Comparison of ENCODE assay signal across 9 mouse cellular contexts in genomic region chr7:101541132-101541531, GRCm38 (mm10). TPM values are rescaled to one million over a fixed set of nuclear protein-coding genes. Genes with fewer than 3 reads are reported as not detected.
DNase-seq lines count a peak whose midpoint lies in the region; ATAC-seq and TF ChIP-seq lines count a peak whose summit lies in the region.
"Had no signal": no experiment of that assay in that cellular context is flagged by ENCODE, and none has a peak within 500 bp of the region (broad histone marks: within the 10 kb centered on the region; RNA-seq: fewer than 3 reads in every experiment).

No protein-coding gene starts in this region.

- no peaks in the 10 kb centered on the region for H3K9me3 ChIP-seq in stomach, postnatal 0 days (ENCODE audit: control insufficient read depth, low read length)
- H3K9me3 ChIP-seq: embryonic facial prominence, embryonic 12.5 days had no signal

- H3K36me3 ChIP-seq in stomach, postnatal 0 days (ENCODE audit: control insufficient read depth, insufficient read depth, low read length): no peaks in the 10 kb centered on the region
- H3K36me3 ChIP-seq: embryonic facial prominence, embryonic 12.5 days had no signal

- H3K27ac ChIP-seq in gastrocnemius, adult 2 months: no peak overlapping the region
- H3K27ac ChIP-seq in stomach, postnatal 0 days (replicated peaks): no peak overlapping the region
- H3K27ac ChIP-seq: embryonic facial prominence, embryonic 12.5 days had no signal

- DNase-seq in urinary bladder, postnatal 14 days (ENCODE audit: low spot score): peak; percentile 77
- DNase-seq in urinary bladder, postnatal 10 days (ENCODE audit: low spot score): no peak
- DNase-seq in cerebellum, postnatal 25 days: peak; percentile 79 to 88
- DNase-seq in gastrocnemius, adult 2 months: peak; percentile 70
- peak; percentile 77 for DNase-seq in kidney, adult 18-20 months
- peak; percentile 75 for DNase-seq in left cerebral cortex, postnatal 4 days
- peak; percentile 73 for DNase-seq in neural tube, embryonic 10.5 days (ENCODE audit: extremely low spot score, low spot score)
- DNase-seq in stomach, postnatal 0 days (ENCODE audit: low spot score): peak; percentile 75

- no peak overlapping the region for H3K9ac ChIP-seq in stomach, postnatal 0 days (ENCODE audit: low read length)
- H3K9ac ChIP-seq: embryonic facial prominence, embryonic 12.5 days had no signal

- peak overlapping the region; percentile 43 for H3K4me3 ChIP-seq in gastrocnemius, adult 2 months
- no peak overlapping the region for H3K4me3 ChIP-seq in stomach, postnatal 0 days (ENCODE audit: low read depth, low read length)
- H3K4me3 ChIP-seq: embryonic facial prominence, embryonic 12.5 days had no signal

- no peak for TF ChIP-seq EP300 in stomach, postnatal 0 days (optimal IDR thresholded peaks at IDR 0.05)

- intact Hi-C loops in gastrocnemius, adult 2 months (cut with DNase I): loop anchor here (5.0 kb wide), 1 partner anchor 114 kb away; no protein-coding TSS in a partner anchor
- intact Hi-C loops in left cerebral cortex, postnatal 4 days (cut with DNase I): loop anchor here (2.0 kb wide), 2 partner anchors 78 to 90 kb away; no protein-coding TSS in a partner anchor

- H3K27me3 ChIP-seq in stomach, postnatal 0 days (ENCODE audit: control insufficient read depth, insufficient read depth, low read length): no peaks in the 10 kb centered on the region
- H3K27me3 ChIP-seq: embryonic facial prominence, embryonic 12.5 days had no signal

- 0 out of 2 replicates have a peak, but pooled peaks have one; percentile 68 for ATAC-seq in stomach, postnatal 0 days (ENCODE audit: low FRiP score, low TSS enrichment)

- 5% methylated on average over 11 of the region's 11 CpGs for WGBS in stomach, postnatal 0 days

- 0 out of 2 replicates have a peak, but pooled peaks cover 2% of the 10 kb centered on the region for H3K4me1 ChIP-seq in stomach, postnatal 0 days (replicated peaks; ENCODE audit: control insufficient read depth, insufficient read depth)
- H3K4me1 ChIP-seq: embryonic facial prominence, embryonic 12.5 days had no signal

- H3K4me2 ChIP-seq in stomach, postnatal 0 days (replicated peaks; ENCODE audit: low read depth): no peak overlapping the region
- H3K4me2 ChIP-seq: embryonic facial prominence, embryonic 12.5 days had no signal

- peak; percentile 85 for TF ChIP-seq CTCF in gastrocnemius, adult 2 months (IDR thresholded peaks at IDR 0.05)
- peak; percentile 86 for TF ChIP-seq CTCF in stomach, postnatal 0 days (IDR thresholded peaks at IDR 0.05; ENCODE audit: low read depth)

RNA-seq across cellular contexts. Expression of gene Art2b, which starts 44.3 kb away (rescaled TPM):
- not detected for total RNA-seq in gastrocnemius, adult 2 months (2021)
- not detected for total RNA-seq in left cerebral cortex, postnatal 4 days (2021)
- polyA plus RNA-seq in stomach, postnatal 0 days (2015; fragmentation: Nextera tagmentation; extraction: Ambion mirVana): not detected in 2 replicates
- polyA plus RNA-seq: embryonic facial prominence, embryonic 12.5 days had no signal
